Mouse (Mus musculus): ENCODE measurements around the gene Cacfd1. TPM values are rescaled to one million over a fixed set of nuclear protein-coding genes. Genes with fewer than 3 reads are reported as not detected.

Cacfd1 gene
- polyA plus RNA-seq, 1 experiment from 2014 or later = 86.7 TPM

DNA sequence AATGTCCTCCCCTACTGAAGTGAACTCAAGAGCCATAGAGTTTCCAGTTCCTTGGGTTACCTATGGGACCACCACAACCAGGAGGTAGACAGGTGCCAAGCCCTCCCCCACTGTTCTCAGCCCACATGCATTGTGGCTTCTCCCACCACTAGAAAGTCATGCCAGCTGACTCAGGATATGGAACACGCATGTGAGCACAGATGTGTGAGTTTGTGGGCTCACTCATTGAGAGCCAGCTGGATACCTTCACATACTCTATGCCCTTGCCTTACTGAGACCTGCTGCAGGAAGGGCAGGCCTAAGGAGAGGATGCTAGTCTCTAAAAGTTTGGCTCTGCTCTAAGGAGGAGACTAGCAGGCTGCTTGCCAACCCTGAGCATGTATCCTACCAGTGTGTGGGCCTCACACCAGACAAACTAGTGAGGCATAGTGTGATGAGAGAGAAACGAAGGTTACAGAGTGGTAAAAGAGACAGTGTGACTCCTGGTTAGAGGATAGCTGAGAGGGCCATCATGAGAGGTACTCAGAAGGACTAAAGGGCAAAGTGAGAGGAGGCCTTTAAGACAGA lies 60.6 kb downstream of the Cacfd1 start:
- DNase-seq (ENCODE audit: low spot score) = no peak
- no peak overlapping the region for H3K4me2 ChIP-seq (ENCODE audit: low read depth, severe bottlenecking)
- H3K27me3 ChIP-seq (ENCODE audit: control insufficient read depth, insufficient read depth, low read length) = no peaks in the 10 kb centered on the region
- H3K27ac ChIP-seq (replicated peaks; ENCODE audit: low read depth, low read length) = no peak overlapping the region
- H3K9ac ChIP-seq (ENCODE audit: low read length) = no peak overlapping the region
- no peak for ATAC-seq (ENCODE audit: insufficient number of reproducible peaks, low FRiP score, low TSS enrichment, low read depth)
- 80% methylated on average over 2 of the region's 2 CpGs for WGBS
- peaks cover 21% of the 10 kb centered on the region for H3K4me1 ChIP-seq (ENCODE audit: control insufficient read depth, insufficient read depth, low read length)
- no peaks in the 10 kb centered on the region for H3K9me3 ChIP-seq (ENCODE audit: control insufficient read depth, low read length)
- no peaks in the 10 kb centered on the region for H3K36me3 ChIP-seq (ENCODE audit: control insufficient read depth, insufficient read depth, low read length)
- H3K4me3 ChIP-seq (ENCODE audit: low read depth, low read length) = no peak overlapping the region

Other genes starting within 250 kb of the Cacfd1 start
- not detected in 2 replicates for gene Abo, start 144.9 kb upstream of the Cacfd1 start, polyA plus RNA-seq (2014; fragmentation: Nextera tagmentation; extraction: Ambion mirVana)
- gene Surf6, start 107.0 kb upstream of the Cacfd1 start, polyA plus RNA-seq (2014; fragmentation: Nextera tagmentation; extraction: Ambion mirVana) = 15.2 and 16.9 TPM in 2 replicates
- 46.7 and 50.7 TPM in 2 replicates for gene Med22, start 99.2 kb upstream of the Cacfd1 start, polyA plus RNA-seq (2014; fragmentation: Nextera tagmentation; extraction: Ambion mirVana)
- 757 and 772 TPM in 2 replicates for gene Rpl7a, start 99.2 kb upstream of the Cacfd1 start, polyA plus RNA-seq (2014; fragmentation: Nextera tagmentation; extraction: Ambion mirVana)
- 42.2 and 45.1 TPM in 2 replicates for gene Surf2, start 93.6 kb upstream of the Cacfd1 start, polyA plus RNA-seq (2014; fragmentation: Nextera tagmentation; extraction: Ambion mirVana)
- gene Surf1, start 93.4 kb upstream of the Cacfd1 start, polyA plus RNA-seq (2014; fragmentation: Nextera tagmentation; extraction: Ambion mirVana) = 45.0 and 47.8 TPM in 2 replicates
- 194 and 195 TPM in 2 replicates for gene Surf4, start 76.0 kb upstream of the Cacfd1 start, polyA plus RNA-seq (2014; fragmentation: Nextera tagmentation; extraction: Ambion mirVana)
- 0.08 TPM in 1 of 2 replicates, not detected in the other for gene Stkld1, start 75.9 kb upstream of the Cacfd1 start, polyA plus RNA-seq (2014; fragmentation: Nextera tagmentation; extraction: Ambion mirVana)
- gene Rexo4, start 45.5 kb upstream of the Cacfd1 start, polyA plus RNA-seq (2014; fragmentation: Nextera tagmentation; extraction: Ambion mirVana) = 63.0 and 66.3 TPM in 2 replicates
- gene Adamts13, start 36.5 kb upstream of the Cacfd1 start, polyA plus RNA-seq (2014; fragmentation: Nextera tagmentation; extraction: Ambion mirVana) = 0.05 and 0.06 TPM in 2 replicates
- 0.72 and 1.3 TPM in 2 replicates for gene Slc2a6, start 18.1 kb downstream of the Cacfd1 start, polyA plus RNA-seq (2014; fragmentation: Nextera tagmentation; extraction: Ambion mirVana)
- 5.7 and 6.2 TPM in 2 replicates for gene Mymk, start 62.3 kb downstream of the Cacfd1 start, polyA plus RNA-seq (2014; fragmentation: Nextera tagmentation; extraction: Ambion mirVana)
- 9.4 and 10.2 TPM in 2 replicates for gene Adamtsl2, start 69.5 kb downstream of the Cacfd1 start, polyA plus RNA-seq (2014; fragmentation: Nextera tagmentation; extraction: Ambion mirVana)
- 0.71 and 1.3 TPM in 2 replicates for gene Fam163b, start 132.6 kb downstream of the Cacfd1 start, polyA plus RNA-seq (2014; fragmentation: Nextera tagmentation; extraction: Ambion mirVana)
- 0.05 TPM in 1 of 2 replicates, not detected in the other for gene Dbh, start 155.3 kb downstream of the Cacfd1 start, polyA plus RNA-seq (2014; fragmentation: Nextera tagmentation; extraction: Ambion mirVana)
- 3.0 and 3.5 TPM in 2 replicates for gene Sardh, start 238.4 kb downstream of the Cacfd1 start, polyA plus RNA-seq (2014; fragmentation: Nextera tagmentation; extraction: Ambion mirVana)